Mouse (Mus musculus): ENCODE measurements around the gene Cryz.

- TF ChIP-seq CTCF (IDR thresholded peaks at IDR 0.05) (no peak), EP300 (IDR thresholded peaks at IDR 0.05) (no peak)
Measured at GRCm38 (mm10) chr3:154633091-154633490, 36.6 kb downstream of the Cryz start.

Measured in lung, postnatal 0 days (tissue).